Mouse (Mus musculus): ENCODE data around the gene Spred3. TPM values are rescaled to one million over a fixed set of nuclear protein-coding genes. Genes with fewer than 3 reads are reported as not detected.
"Not testable (repeated sequence)": the region's sequence is repeated elsewhere in the genome, so short reads cannot be mapped to it uniquely, and the experiment has no call there.

Spred3 gene
- polyA plus RNA-seq, 1 experiment from 2014 or later, result 5.9 TPM

GRCm38 (mm10) chr7:29148771-29149170 is 21.4 kb downstream of the Spred3 start:
- Histone ChIP-seq H3K9me3 (ENCODE audit: control insufficient read depth, low read depth, low read length) (no peaks in the 10 kb centered on the region), H3K4me2 (replicated peaks; ENCODE audit: low read depth, low read length) (no peak overlapping the region), H3K27ac (ENCODE audit: low read length) (no peak overlapping the region), H3K27me3 (ENCODE audit: control insufficient read depth, insufficient read depth, low read length) (no peaks in the 10 kb centered on the region), H3K36me3 (ENCODE audit: control insufficient read depth, insufficient read depth, low read length) (no peaks in the 10 kb centered on the region), H3K9ac (replicated peaks; ENCODE audit: low read depth, low read length) (no peak overlapping the region), H3K4me1 (ENCODE audit: control insufficient read depth, insufficient read depth, low read length) (no peaks in the 10 kb centered on the region), H3K4me3 (ENCODE audit: low read depth, low read length) (no peak overlapping the region)
- 92% methylated on average over 15 of the region's 15 CpGs for WGBS
- ATAC-seq (ENCODE audit: insufficient number of reproducible peaks, insufficient read depth, low FRiP score, low read depth), result no peak

- Histone ChIP-seq H3K27ac (ENCODE audit: low read length) (no peak overlapping the region), H3K9me3 (ENCODE audit: control insufficient read depth, low read depth, low read length) (no peaks in the 10 kb centered on the region), H3K4me3 (ENCODE audit: low read depth, low read length) (no peak overlapping the region), H3K4me1 (ENCODE audit: control insufficient read depth, insufficient read depth, low read length) (no peaks in the 10 kb centered on the region), H3K36me3 (ENCODE audit: control insufficient read depth, insufficient read depth, low read length) (no peaks in the 10 kb centered on the region), H3K27me3 (ENCODE audit: control insufficient read depth, insufficient read depth, low read length) (no peaks in the 10 kb centered on the region), H3K4me2 (replicated peaks; ENCODE audit: low read depth, low read length) (no peak overlapping the region), H3K9ac (replicated peaks; ENCODE audit: low read depth, low read length) (no peak overlapping the region)
- no peak for ATAC-seq (ENCODE audit: insufficient number of reproducible peaks, insufficient read depth, low FRiP score, low read depth)
- WGBS, result 77% methylated on average over 7 of the region's 7 CpGs
Measured at GRCm38 (mm10) chr7:29146625-29147367, 23.4 kb downstream of the Spred3 start.

GRCm38 (mm10) chr7:29144006-29144405 is 26.2 kb downstream of the Spred3 start:
- Histone ChIP-seq H3K27ac (ENCODE audit: low read length) (no peak overlapping the region), H3K9me3 (ENCODE audit: control insufficient read depth, low read depth, low read length) (no peaks in the 10 kb centered on the region), H3K36me3 (ENCODE audit: control insufficient read depth, insufficient read depth, low read length) (no peaks in the 10 kb centered on the region), H3K27me3 (ENCODE audit: control insufficient read depth, insufficient read depth, low read length) (no peaks in the 10 kb centered on the region), H3K4me1 (ENCODE audit: control insufficient read depth, insufficient read depth, low read length) (no peaks in the 10 kb centered on the region), H3K4me2 (replicated peaks; ENCODE audit: low read depth, low read length) (no peak overlapping the region), H3K9ac (replicated peaks; ENCODE audit: low read depth, low read length) (no peak overlapping the region), H3K4me3 (ENCODE audit: low read depth, low read length) (no peak overlapping the region)
- WGBS, result 90% methylated on average over 4 of the region's 4 CpGs
- ATAC-seq (ENCODE audit: insufficient number of reproducible peaks, insufficient read depth, low FRiP score, low read depth), result no peak

- no peaks in the 10 kb centered on the region for H3K36me3 ChIP-seq (ENCODE audit: control insufficient read depth, insufficient read depth, low read length)
- no peak for ATAC-seq (ENCODE audit: insufficient number of reproducible peaks, insufficient read depth, low FRiP score, low read depth)
- H3K9ac ChIP-seq (replicated peaks; ENCODE audit: low read depth, low read length), result no peak overlapping the region
- H3K4me2 ChIP-seq (replicated peaks; ENCODE audit: low read depth, low read length), result no peak overlapping the region
- no peaks in the 10 kb centered on the region for H3K9me3 ChIP-seq (ENCODE audit: control insufficient read depth, low read depth, low read length)
- no peak overlapping the region for H3K27ac ChIP-seq (ENCODE audit: low read length)
- H3K4me1 ChIP-seq (ENCODE audit: control insufficient read depth, insufficient read depth, low read length), result no peaks in the 10 kb centered on the region
- H3K4me3 ChIP-seq (ENCODE audit: low read depth, low read length), result no peak overlapping the region
- WGBS, result 70% methylated on average over 8 of the region's 8 CpGs
- H3K27me3 ChIP-seq (ENCODE audit: control insufficient read depth, insufficient read depth, low read length), result no peaks in the 10 kb centered on the region
Measured at GRCm38 (mm10) chr7:29141416-29141815, 28.8 kb downstream of the Spred3 start.

- H3K9ac ChIP-seq (replicated peaks; ENCODE audit: low read depth, low read length); H3K27ac ChIP-seq (ENCODE audit: low read length); H3K4me1 ChIP-seq (ENCODE audit: control insufficient read depth, insufficient read depth, low read length); H3K4me3 ChIP-seq (ENCODE audit: low read depth, low read length); H3K4me2 ChIP-seq (replicated peaks; ENCODE audit: low read depth, low read length); H3K36me3 ChIP-seq (ENCODE audit: control insufficient read depth, insufficient read depth, low read length); ATAC-seq (ENCODE audit: insufficient number of reproducible peaks, insufficient read depth, low FRiP score, low read depth); H3K27me3 ChIP-seq (ENCODE audit: control insufficient read depth, insufficient read depth, low read length); H3K9me3 ChIP-seq (ENCODE audit: control insufficient read depth, low read depth, low read length): not testable (repeated sequence)
- WGBS, result 90% methylated on average over 3 of the region's 4 CpGs
Measured at GRCm38 (mm10) chr7:29139237-29139636, 31.0 kb downstream of the Spred3 start.

- no peak overlapping the region for H3K4me3 ChIP-seq (ENCODE audit: low read depth, low read length)
- no peaks in the 10 kb centered on the region for H3K4me1 ChIP-seq (ENCODE audit: control insufficient read depth, insufficient read depth, low read length)
- no peak overlapping the region for H3K27ac ChIP-seq (ENCODE audit: low read length)
- ATAC-seq (ENCODE audit: insufficient number of reproducible peaks, insufficient read depth, low FRiP score, low read depth), result no peak
- no peaks in the 10 kb centered on the region for H3K36me3 ChIP-seq (ENCODE audit: control insufficient read depth, insufficient read depth, low read length)
- WGBS, result 39% methylated on average over 16 of the region's 16 CpGs
- no peak overlapping the region for H3K9ac ChIP-seq (replicated peaks; ENCODE audit: low read depth, low read length)
- H3K9me3 ChIP-seq (ENCODE audit: control insufficient read depth, low read depth, low read length), result no peaks in the 10 kb centered on the region
- H3K4me2 ChIP-seq (replicated peaks; ENCODE audit: low read depth, low read length), result no peak overlapping the region
- no peaks in the 10 kb centered on the region for H3K27me3 ChIP-seq (ENCODE audit: control insufficient read depth, insufficient read depth, low read length)
Measured at GRCm38 (mm10) chr7:29137429-29137828, 32.8 kb downstream of the Spred3 start.

GRCm38 (mm10) chr7:29134693-29135386 is 35.4 kb downstream of the Spred3 start, which contains the start of gene Rasgrp4:
Gene Rasgrp4, plus strand, starts transcription at chr7:29134851.
- no peaks in the 10 kb centered on the region for H3K9me3 ChIP-seq (ENCODE audit: control insufficient read depth, low read depth, low read length)
- H3K4me1 ChIP-seq (ENCODE audit: control insufficient read depth, insufficient read depth, low read length), result no peaks in the 10 kb centered on the region
- H3K9ac ChIP-seq (replicated peaks; ENCODE audit: low read depth, low read length), result no peak within 1 kb of the TSS
- no peak within 1 kb of the TSS for H3K27ac ChIP-seq (ENCODE audit: low read length)
- WGBS, result 0% methylated on average over 17 of the region's 20 CpGs
- H3K4me2 ChIP-seq (replicated peaks; ENCODE audit: low read depth, low read length), result peak within 1 kb of the TSS; percentile 41
- no peaks in the 10 kb centered on the region for H3K27me3 ChIP-seq (ENCODE audit: control insufficient read depth, insufficient read depth, low read length)
- peak within 1 kb of the TSS; percentile 17 for H3K4me3 ChIP-seq (ENCODE audit: low read depth, low read length)
- peak; percentile 65 for ATAC-seq (ENCODE audit: insufficient number of reproducible peaks, insufficient read depth, low FRiP score, low read depth)
- H3K36me3 ChIP-seq (ENCODE audit: control insufficient read depth, insufficient read depth, low read length), result no peaks in the 10 kb centered on the region

GRCm38 (mm10) chr7:29134230-29134629 is 36.0 kb downstream of the Spred3 start:
- H3K4me1 ChIP-seq (ENCODE audit: control insufficient read depth, insufficient read depth, low read length), result no peaks in the 10 kb centered on the region
- no peak overlapping the region for H3K27ac ChIP-seq (ENCODE audit: low read length)
- no peak for ATAC-seq (ENCODE audit: insufficient number of reproducible peaks, insufficient read depth, low FRiP score, low read depth)
- H3K9me3 ChIP-seq (ENCODE audit: control insufficient read depth, low read depth, low read length), result no peaks in the 10 kb centered on the region
- H3K9ac ChIP-seq (replicated peaks; ENCODE audit: low read depth, low read length), result no peak overlapping the region
- H3K27me3 ChIP-seq (ENCODE audit: control insufficient read depth, insufficient read depth, low read length), result no peaks in the 10 kb centered on the region
- peak overlapping the region; percentile 41 for H3K4me2 ChIP-seq (replicated peaks; ENCODE audit: low read depth, low read length)
- H3K4me3 ChIP-seq (ENCODE audit: low read depth, low read length), result peak overlapping the region; percentile 17; the same call in 1 of the 2 replicates
- H3K36me3 ChIP-seq (ENCODE audit: control insufficient read depth, insufficient read depth, low read length), result no peaks in the 10 kb centered on the region
- 3% methylated on average over 4 of the region's 4 CpGs for WGBS
